Mouse (Mus musculus): ENCODE results near the gene Il34. TPM values are rescaled to one million over a fixed set of nuclear protein-coding genes. Genes with fewer than 3 reads are reported as not detected.

Gene Il34
- total RNA-seq, 2 experiments from 2014 or later, result 7.9 to 10.4 TPM

DNA sequence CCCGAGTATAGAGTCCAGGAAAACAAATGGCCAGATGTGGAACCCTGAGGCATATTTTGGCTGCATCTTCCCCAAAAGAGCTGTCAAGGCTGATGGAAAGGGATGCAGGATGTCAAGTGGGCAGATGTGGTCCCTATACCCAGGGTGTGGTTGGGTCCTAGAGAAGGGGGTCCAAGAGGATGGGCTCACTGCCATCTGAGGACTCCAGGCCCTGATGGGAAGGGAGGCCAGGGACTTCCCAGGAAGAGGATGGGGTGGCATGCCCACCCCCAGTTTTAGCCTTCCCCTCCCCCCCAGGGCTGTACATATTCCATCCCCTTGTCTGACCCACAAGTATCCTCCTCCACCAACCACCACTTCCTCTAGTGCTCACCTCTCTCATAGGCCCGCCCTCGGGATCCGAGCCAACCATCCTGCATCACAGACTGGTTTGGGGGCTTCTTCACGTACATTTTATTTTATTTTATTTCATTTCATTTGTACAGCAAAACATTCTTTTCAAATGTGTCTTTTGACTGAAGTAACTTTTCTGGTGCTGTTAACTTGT is 65.0 kb downstream of the Il34 start:
- DNase-seq (ENCODE audit: low spot score in 2 of 2), result no peak

- DNase-seq (ENCODE audit: low spot score in 2 of 2), result no peak
Observed at GRCm38 (mm10) chr8:110738591-110739195, 67.0 kb downstream of the Il34 start.

- no peak for DNase-seq (ENCODE audit: low spot score in 2 of 2)
Observed at GRCm38 (mm10) chr8:110733036-110733435, 72.7 kb downstream of the Il34 start.

- no peak for DNase-seq (ENCODE audit: low spot score in 2 of 2)
Observed at GRCm38 (mm10) chr8:110731346-110731859, 74.3 kb downstream of the Il34 start.

DNA sequence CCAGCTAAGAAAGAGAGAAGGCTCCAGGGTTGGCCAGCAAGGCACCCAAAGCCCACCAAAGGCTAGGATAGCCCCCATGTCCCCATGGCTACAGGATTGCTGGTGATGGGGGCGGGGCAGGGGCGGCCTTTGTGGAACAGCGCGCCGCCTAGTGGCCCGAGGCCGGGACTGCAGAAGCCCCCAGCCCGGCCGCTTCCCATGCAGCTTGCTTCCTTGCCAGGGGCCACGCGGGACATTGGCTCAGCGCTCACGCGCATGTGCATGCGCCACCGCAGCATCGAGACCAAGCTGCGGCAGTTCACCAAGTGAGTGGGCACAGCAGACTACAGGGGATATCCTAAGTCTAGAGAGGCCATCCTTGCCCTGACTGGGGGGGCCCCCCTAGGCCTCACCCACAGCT is 78.8 kb downstream of the Il34 start:
- DNase-seq (ENCODE audit: low spot score in 2 of 2), result peak; percentile 69 to 79

- no peak for DNase-seq (ENCODE audit: low spot score in 2 of 2)
Observed at GRCm38 (mm10) chr8:110725084-110725838, 80.5 kb downstream of the Il34 start.

GRCm38 (mm10) chr8:110724493-110724892 is 81.2 kb downstream of the Il34 start:
- DNase-seq (ENCODE audit: low spot score in 2 of 2), result no peak

- no peak for DNase-seq (ENCODE audit: low spot score in 2 of 2)
Observed at GRCm38 (mm10) chr8:110722414-110723011, 83.2 kb downstream of the Il34 start.

- DNase-seq (ENCODE audit: low spot score in 2 of 2), result peak in 1 of 2 experiments; percentile 58
Observed at GRCm38 (mm10) chr8:110721606-110722413, 83.9 kb downstream of the Il34 start.

GRCm38 (mm10) chr8:110720685-110721598 is 84.8 kb downstream of the Il34 start, which contains the start of gene Mtss1l:
Mtss1l (plus strand) TSS chr8:110721476.
- DNase-seq (ENCODE audit: low spot score in 2 of 2), result peak; percentile 72 to 86

DNA sequence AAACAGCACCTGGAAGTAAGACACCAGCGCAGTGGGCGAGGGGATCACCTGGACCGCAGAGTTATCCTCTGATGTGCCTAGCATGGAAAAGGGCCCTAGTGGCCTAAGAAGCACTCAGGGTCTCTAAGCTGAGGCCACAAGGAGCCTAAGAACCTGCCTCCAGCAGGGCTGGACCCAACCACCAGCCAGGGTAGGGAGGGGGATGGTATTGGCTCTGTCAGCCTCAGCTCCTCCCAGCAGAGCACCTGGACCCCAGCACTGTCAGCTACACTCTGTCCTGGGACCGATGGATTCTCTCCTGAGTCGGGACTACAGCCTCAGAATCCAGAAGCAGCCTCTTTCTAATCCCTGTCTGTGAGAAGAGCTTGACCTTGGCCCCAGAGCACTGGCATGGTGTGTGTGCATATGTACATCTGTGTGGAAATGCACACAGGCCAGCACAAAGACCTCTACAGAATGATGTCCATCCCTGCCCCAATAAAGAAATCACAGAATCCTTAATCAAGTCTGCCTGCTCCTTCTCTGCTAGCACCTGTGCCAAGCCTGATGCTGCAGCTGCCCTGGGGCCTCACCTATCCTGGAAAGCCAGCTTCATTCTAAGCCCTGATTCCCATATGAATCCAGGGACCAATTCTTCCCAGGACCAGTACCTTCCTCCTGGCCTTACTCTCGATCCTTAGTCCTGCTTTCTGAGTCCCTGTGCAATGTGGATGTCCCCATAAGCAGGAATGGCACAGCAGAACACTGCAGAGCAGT is 85.6 kb downstream of the Il34 start:
- no peak for DNase-seq (ENCODE audit: low spot score in 2 of 2)

DNA sequence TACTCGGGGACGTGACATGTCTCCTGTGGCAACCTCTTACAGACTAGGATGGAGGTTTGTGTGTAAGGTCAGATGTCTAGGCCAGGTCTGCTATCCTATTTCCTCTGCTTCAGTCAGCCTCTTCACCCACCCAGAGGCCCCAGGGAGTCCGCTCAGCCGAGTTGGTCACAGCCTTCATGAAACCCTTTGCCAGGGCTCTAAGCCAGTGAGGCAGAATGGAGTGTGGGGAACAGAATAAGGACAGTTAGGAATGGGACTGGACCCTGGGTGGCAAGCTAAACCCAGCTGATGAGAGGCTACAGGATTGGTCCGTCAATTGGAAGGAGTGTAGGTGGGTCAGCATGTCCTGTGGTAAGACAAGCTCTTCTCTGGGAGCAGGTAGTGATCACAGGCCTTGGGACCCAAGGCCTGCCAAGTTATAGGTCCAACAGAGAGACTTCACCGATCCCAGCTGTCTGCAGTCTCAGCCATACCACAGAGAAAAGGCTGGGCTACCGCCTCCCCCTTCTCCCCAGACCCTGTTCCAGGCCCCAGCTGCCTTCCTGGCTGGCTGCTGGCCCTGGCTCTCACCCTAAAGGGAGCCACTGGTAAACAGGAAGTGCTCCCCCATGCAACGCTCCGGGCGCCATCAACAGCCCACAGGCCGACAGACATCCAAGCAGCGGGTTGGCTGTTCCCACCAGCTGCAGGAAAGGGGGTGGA is 86.6 kb downstream of the Il34 start:
- DNase-seq (ENCODE audit: low spot score in 2 of 2), result peak in 1 of 2 experiments; percentile 78

GRCm38 (mm10) chr8:110718209-110718968 is 87.3 kb downstream of the Il34 start:
- DNase-seq (ENCODE audit: low spot score in 2 of 2), result no peak

GRCm38 (mm10) chr8:110717131-110717530 is 88.6 kb downstream of the Il34 start:
- DNase-seq (ENCODE audit: low spot score in 2 of 2), result no peak

GRCm38 (mm10) chr8:110716075-110716474 is 89.6 kb downstream of the Il34 start:
- DNase-seq (ENCODE audit: low spot score in 2 of 2), result no peak

DNA sequence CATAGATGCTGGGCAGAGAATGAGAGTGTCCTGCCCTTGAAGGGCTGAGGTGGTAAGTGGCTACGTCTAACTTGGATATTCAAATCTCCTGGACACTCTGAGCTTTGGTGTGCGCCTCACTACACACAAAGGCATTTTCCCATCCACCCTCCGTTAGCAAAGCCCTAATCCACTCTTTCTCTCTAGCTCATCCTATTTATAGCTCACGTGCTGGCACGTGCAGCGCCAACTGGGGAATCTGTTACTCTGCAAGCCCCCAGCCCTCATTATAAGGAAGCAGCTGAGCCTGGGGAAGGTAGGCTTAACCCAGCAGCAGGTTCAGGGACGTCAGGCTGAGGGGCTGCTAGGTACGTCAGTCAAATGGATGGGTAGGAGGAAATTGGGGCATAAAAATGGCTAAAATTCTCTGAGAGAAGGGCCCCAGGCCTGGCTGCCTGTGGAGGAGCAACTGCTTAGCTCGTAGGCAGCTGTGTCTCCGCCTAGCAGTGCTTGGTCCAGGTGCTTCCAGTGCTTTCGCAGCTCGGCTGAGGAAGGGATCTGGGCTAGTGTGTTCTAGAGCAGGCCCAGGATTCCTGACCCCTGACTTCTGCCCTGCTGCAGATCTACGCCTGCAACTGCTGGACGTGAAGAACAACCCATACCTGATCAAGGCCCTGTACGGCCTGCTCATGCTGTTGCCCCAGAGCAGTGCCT is 90.8 kb downstream of the Il34 start:
- no peak for DNase-seq (ENCODE audit: low spot score in 2 of 2)

GRCm38 (mm10) chr8:110713073-110713472 is 92.7 kb downstream of the Il34 start:
- peak in 1 of 2 experiments; percentile 50 for DNase-seq (ENCODE audit: low spot score in 2 of 2)

All from gastrocnemius, postnatal 4 days (tissue).